Mouse (Mus musculus) 416B (cell line): ENCODE data around the gene Mpp2.

Source experiments
- DNase-seq: peaks from one replicate; pipeline ENCODE4 v3.0.0; 2011; ENCODE audit warnings: low read depth

Gene Mpp2

GRCm38 (mm10) chr11:102036336-102036735 lies 52.0 kb downstream of the Mpp2 start:
- no peak for DNase-seq

DNA sequence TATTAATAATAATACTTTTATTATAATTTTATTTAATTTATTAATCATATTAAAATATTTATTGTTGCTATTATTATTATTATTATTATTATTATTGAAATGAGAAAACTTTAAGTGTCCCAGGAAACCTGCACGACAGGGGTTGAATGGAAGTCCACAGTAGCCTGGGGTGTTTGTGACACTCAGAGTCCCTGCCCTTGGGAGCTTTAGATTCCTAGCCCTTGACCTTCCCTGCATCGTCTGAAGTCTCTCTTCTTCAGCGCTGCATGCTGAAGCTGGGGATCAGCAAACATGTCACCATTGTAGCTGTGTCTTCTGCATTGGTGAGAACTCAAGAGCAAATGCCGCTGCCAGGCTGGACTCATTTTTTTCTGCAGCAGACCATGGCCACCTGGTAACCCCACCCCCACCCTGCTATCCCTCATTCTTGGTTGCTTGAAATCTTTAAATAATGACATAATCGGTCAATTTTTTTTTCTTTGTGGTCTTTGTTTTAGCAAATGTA lies 52.8 kb downstream of the Mpp2 start:
- DNase-seq, result no peak

DNA sequence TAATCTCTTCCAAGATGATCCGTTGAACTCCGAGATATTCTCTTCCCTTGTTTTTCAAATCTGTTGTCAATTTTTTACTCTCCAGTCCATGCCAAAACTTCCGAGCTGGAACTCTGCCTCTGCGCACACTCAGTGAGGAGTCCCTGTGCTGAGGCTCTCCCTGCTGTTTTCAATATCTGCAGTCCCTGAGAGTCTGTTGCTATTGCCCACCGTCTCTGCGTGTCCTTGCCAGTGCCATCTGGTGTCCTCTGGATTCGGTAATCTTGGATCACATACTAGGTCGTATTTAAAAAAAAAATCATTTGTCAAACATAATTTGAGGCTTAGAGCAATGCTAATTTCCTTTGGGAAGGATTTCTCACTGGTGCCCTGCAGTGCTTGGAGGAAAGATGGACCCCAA lies 53.4 kb downstream of the Mpp2 start:
- no peak for DNase-seq

DNA sequence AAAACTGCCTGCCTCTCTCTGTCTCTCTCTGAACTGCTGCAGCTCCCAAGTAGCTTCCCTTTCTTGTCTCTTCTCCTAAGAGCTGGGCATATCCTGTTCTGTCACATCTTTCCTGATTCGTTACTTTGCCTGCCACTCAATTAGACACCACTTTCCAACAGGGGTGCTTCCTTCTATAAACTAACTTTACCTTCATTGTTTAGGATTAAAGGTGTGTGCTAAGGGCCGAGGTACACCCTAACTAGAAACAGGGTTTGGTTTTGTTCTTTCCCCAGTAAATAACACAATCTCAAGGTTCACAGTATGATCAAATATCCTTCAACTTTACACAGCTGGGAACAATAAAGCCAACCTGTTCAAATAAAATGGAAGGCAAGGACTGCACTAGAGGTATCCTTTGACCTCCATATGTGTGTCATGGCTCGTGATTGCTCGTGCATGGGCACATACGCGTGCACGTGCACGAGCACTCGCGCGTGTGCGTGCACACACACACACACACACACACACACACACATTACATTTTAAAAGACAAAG lies 55.2 kb downstream of the Mpp2 start:
- peak; percentile 26 for DNase-seq

GRCm38 (mm10) chr11:102031149-102031548 lies 57.2 kb downstream of the Mpp2 start:
- no peak for DNase-seq

- peak; percentile 65 for DNase-seq
Observed at GRCm38 (mm10) chr11:102029966-102030365, 58.3 kb downstream of the Mpp2 start.

DNA sequence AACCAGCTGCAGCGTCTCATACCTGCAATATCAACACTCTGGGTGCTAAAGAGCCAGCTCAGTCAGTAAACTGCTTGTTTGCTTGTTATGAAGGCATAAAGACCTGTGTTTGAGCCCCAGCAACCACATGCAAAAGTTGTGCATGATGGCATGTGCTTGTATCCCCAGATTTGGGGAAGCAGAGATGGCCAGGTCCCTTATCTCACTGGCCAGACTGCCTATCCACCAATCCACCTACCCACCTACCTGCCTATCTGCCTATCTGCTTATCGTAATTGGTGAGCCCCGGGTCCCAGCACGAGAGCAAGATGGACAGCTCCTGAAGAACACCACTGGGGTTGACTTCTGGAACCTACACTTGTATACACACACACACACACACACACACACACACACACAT lies 59.0 kb downstream of the Mpp2 start:
- DNase-seq, result peak; percentile 28

DNA sequence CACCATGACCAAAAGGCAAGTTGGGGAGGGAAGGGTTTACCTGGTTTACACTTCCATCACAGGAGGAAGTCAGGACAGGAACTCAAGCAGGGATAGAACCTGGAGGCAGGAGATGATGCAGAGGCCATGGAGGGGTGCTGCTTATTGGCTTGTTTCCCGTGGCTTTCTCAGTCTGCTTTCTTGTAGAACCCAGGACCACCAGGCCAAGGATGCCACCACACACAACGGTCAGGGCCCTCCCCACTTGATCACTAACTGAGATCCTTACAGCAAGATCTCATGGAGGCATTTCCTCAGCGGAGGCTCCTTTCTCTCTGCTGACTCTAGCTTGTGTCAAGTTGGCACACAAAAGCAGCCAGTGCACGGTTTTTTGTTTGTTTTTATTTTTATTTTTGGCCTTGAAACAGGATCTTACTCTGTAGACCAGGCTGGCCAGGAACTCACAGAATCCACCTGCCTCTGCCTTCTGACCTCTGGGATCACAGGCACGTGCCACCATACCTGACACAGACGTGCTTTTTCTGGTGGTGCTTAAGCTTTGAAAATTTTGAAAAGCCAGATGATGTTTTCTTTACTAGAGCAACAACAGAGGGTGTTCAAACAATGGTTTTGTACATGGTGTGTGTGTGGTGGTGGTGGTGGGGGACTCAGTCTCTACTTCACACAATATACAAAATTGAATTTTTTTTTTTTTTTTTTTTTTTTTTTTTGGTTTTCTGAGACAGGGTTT lies 60.1 kb downstream of the Mpp2 start, which contains the start of gene Mpp3:
Gene Mpp3 (minus strand): TSS at position 375 of the 730 bp plus-strand sequence.
- no peak for DNase-seq

GRCm38 (mm10) chr11:102027361-102028017 lies 60.8 kb downstream of the Mpp2 start:
- peak; percentile 50 for DNase-seq

GRCm38 (mm10) chr11:102026694-102027360 lies 61.5 kb downstream of the Mpp2 start:
- no peak for DNase-seq

- DNase-seq, result no peak
Observed at GRCm38 (mm10) chr11:102025991-102026660, 62.2 kb downstream of the Mpp2 start.

DNA sequence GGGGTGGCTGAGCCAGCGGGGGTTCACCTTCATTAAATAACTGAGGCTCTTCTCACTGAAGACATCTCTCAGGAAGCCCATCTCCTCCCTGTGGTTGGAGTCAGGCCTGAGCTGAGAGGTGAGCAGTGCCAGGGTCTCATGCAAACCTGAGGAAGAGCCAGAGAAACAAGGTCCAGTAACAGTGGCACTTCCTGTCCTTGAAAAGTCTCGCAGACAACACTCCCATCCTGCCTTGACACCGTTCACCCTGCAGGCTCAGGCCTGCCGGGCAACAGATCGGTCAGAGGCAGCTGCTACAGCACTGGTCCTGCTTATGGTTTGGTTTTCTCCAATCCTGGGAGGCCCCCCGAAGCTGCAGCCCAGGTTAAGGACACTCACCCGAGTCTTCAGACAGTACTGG lies 63.0 kb downstream of the Mpp2 start:
- DNase-seq, result no peak

DNA sequence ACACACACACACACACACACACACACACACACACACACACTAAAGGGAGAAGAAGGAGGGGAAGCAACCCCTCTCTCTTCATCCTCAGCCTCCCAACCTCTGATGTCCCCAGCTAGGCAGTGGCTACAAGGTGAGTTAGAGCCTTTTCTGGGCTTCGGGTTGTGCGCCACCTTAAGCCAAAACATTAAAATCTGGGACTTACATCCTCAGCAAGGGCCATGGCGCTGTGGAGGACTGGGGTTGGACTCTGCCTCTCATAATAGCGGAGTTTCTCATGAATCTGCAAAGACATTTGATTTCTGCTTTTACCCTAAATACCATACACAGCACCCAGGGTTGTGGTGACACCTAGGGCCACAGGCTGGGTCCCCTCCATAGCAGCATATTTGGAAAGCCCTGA lies 63.4 kb downstream of the Mpp2 start:
- DNase-seq, result no peak

DNA sequence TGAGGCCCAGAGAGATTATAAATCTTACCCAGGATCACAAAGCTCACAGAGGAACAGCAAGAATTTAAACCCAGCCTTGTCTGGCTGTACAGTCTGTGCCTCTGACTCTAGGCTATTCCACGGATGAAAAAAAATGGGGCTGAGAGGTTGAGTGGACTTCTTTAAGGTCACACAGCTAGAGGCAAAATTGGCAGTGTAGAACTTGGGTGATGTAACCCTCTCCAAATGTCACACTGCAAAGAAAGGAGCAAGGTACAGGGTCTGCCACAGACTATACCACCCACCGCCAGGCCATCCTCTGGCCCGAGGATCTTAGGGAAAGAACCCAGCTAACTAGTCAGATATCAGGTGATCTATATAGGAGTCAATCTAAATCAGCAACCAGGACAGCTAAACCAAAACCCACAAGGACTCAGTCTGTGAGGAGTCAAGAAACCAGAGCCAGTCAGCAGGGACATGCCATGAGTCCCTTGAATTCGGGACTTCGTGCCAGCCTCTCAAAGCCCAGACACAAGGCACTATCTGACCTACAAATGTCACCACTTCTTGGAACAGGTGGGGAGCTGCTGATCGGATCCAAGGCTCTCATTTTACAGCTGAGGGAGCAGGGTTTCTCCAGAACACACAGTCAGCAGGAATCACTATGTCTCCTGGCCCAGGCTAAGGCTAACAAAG lies 64.1 kb downstream of the Mpp2 start:
- no peak for DNase-seq

DNA sequence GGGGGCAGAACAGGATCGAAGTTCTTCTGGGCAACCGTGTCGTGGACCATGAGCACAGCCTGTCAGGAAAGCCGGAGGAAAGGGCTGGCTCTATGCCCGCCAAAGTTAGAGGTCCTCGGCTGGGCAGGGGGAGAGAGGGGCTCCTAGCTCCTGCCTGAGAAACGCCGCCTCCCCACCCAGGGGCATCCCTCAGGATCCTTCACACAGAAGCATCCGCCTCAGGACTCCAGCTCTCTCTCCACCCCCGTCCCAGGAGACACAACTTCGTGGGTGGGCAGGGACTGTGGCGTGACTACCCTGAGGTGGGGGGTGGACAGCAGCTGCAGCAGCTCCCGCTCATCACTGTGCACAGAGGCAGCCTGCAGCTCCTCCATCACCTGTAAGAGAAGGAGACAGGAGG lies 64.9 kb downstream of the Mpp2 start:
- DNase-seq, result no peak

- no peak for DNase-seq
Observed at GRCm38 (mm10) chr11:102021196-102021595, 67.1 kb downstream of the Mpp2 start.

- no peak for DNase-seq
Observed at GRCm38 (mm10) chr11:102019736-102020135, 68.6 kb downstream of the Mpp2 start.

DNA sequence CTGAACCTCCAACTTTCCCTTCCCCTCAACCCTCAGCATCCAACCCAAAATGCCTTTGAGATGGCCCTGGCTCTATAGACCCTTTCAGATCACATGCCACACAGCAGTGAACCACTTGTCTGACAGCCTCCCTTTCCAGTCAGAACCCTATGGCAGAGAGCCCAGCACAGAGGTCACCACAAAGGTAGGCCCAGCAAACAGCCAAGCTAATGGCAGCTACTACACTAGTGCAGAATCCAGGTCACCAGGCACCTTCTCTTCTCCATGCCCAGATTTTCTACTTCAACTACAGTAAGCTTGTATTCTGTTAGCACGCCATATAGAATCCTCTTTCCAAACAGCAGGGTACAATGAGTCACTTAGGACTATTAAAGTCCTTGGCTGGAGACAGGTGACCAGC lies 72.2 kb downstream of the Mpp2 start:
- DNase-seq, result no peak

GRCm38 (mm10) chr11:102015472-102015871 lies 72.8 kb downstream of the Mpp2 start:
- no peak for DNase-seq

GRCm38 (mm10) chr11:102013201-102013600 lies 75.1 kb downstream of the Mpp2 start:
- no peak for DNase-seq

DNA sequence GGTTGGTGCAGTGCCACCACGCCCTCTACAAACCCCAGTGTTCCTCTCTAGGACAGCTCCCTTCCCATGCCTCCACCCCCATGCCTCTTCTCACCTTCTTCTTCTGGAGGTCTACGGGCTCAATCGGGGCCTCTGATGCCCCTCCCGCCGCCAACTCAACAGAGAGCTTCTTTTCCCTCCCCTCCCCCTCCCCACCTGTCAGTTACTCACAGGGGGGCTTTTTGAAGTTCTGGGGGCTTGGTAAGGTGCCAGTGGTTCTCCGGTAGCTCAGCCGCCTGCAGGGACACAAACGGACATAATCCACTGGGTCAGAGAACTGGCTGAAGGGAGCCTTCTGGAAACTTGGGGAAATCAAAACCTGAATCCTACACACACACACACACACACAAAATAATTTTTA lies 76.8 kb downstream of the Mpp2 start:
- no peak for DNase-seq

GRCm38 (mm10) chr11:102010140-102010539 lies 78.2 kb downstream of the Mpp2 start:
- DNase-seq, result no peak
